Mouse (Mus musculus) kidney, postnatal 0 days (tissue): ENCODE measurements at regions not wholly inside any gene's neighbourhood (a gene's known extent, or its start where the extent isn't known, plus 50 kb on each side); places are given as distances from the start of the nearest gene placed in this dataset.

Source experiments
- ATAC-seq: fragments of 200-750 bp; cut with Nextera tagmentation; replicated peaks from 2 replicates; pipeline ENCODE4 v1.8.0; 2017; ENCODE audit warnings: low read depth, moderate number of reproducible peaks, moderate TSS enrichment, moderate library complexity; ENCODE audit not compliant: low FRiP score
- DNase-seq: peaks from one replicate; pipeline ENCODE4 v3.0.0-alpha.2; 2016; ENCODE audit warnings: low spot score
- H3K27ac ChIP-seq: fragments of 300-500 bp; sonication (generic); 2 replicates; pipeline ENCODE4 v1.5.1; 2014; ENCODE audit warnings: mild to moderate bottlenecking
- H3K27me3 ChIP-seq: fragments of 300-500 bp; sonication (generic); 2 replicates; pipeline ENCODE4 v1.6.1; 2014; ENCODE audit warnings: low read length, mixed read lengths; ENCODE audit not compliant: insufficient read depth
- H3K36me3 ChIP-seq: fragments of 300-500 bp; sonication (generic); 2 replicates; pipeline ENCODE4 v1.6.1; 2014; ENCODE audit warnings: low read length, mixed read lengths; ENCODE audit not compliant: insufficient read depth
- H3K4me1 ChIP-seq: fragments of 300-500 bp; sonication (generic); replicated peaks from 2 replicates; pipeline ENCODE4 v1.6.1; 2014; ENCODE audit warnings: antibody characterized with exemption, low read length, mixed read lengths; ENCODE audit not compliant: insufficient read depth
- H3K4me2 ChIP-seq: fragments of 300-500 bp; sonication (generic); 2 replicates; pipeline ENCODE4 v1.6.1; 2014; ENCODE audit warnings: mild to moderate bottlenecking, low read length, moderate library complexity, mixed read lengths
- H3K4me3 ChIP-seq: fragments of 300-500 bp; sonication (generic); replicated peaks from 2 replicates; pipeline ENCODE4 v1.5.1; 2014; ENCODE audit warnings: low read depth, low read length
- H3K9ac ChIP-seq: fragments of 300-500 bp; sonication (generic); 2 replicates; pipeline ENCODE4 v1.6.1; 2014; ENCODE audit warnings: low read depth, low read length
- H3K9me3 ChIP-seq: fragments of 300-500 bp; sonication (generic); replicated peaks from 2 replicates; pipeline ENCODE4 v1.6.1; 2016; ENCODE audit warnings: low read length, inconsistent platforms, mixed read lengths
- CTCF ChIP-seq: IDR thresholded peaks from 2 replicates; pipeline ENCODE4 v1.5.1; 2016; ENCODE audit warnings: antibody characterized with exemption, low read depth, mild to moderate bottlenecking, moderate library complexity
- WGBS: fragments of 180-500 bp; shearing (Covaris S2); extraction: QIAGEN DNeasy Blood & Tissue Kit; methylation state at CpG from one replicate; pipeline ENCODE4 v1.1.7; 2014; 5-methylcytosine and 5-hydroxymethylcytosine counted together

DNA sequence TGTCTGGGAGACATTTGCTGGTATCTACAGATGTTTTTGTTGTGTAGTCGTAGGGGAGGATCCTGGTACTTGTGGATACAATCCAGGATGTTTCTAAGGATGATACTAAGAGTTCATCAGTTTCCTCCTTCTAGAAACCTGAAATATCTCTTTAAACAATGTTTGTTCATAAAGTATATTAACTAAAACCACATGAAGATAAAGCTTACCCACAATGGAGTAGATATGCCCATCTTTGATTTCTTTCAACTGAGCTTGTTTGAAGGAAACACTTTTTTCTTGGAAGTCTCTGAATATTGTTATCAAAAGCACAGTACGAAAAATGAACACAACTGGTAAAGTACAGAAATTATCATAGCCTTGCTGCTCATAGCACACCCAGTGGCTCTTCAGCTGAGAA, 89.6 kb upstream of the Bmp2 start:
- Histone ChIP-seq H3K9me3 (no peaks in the 10 kb centered on the region), H3K4me3 (no peak overlapping the region), H3K36me3 (no peaks in the 10 kb centered on the region), H3K9ac (no peak overlapping the region), H3K4me1 (no peaks in the 10 kb centered on the region), H3K4me2 (no peak overlapping the region), H3K27me3 (no peaks in the 10 kb centered on the region), H3K27ac (no peak overlapping the region)
- TF ChIP-seq CTCF: no peak
- WGBS: 86% methylated on average over 2 of the region's 2 CpGs
- no peak for ATAC-seq
- no peak for DNase-seq

DNA sequence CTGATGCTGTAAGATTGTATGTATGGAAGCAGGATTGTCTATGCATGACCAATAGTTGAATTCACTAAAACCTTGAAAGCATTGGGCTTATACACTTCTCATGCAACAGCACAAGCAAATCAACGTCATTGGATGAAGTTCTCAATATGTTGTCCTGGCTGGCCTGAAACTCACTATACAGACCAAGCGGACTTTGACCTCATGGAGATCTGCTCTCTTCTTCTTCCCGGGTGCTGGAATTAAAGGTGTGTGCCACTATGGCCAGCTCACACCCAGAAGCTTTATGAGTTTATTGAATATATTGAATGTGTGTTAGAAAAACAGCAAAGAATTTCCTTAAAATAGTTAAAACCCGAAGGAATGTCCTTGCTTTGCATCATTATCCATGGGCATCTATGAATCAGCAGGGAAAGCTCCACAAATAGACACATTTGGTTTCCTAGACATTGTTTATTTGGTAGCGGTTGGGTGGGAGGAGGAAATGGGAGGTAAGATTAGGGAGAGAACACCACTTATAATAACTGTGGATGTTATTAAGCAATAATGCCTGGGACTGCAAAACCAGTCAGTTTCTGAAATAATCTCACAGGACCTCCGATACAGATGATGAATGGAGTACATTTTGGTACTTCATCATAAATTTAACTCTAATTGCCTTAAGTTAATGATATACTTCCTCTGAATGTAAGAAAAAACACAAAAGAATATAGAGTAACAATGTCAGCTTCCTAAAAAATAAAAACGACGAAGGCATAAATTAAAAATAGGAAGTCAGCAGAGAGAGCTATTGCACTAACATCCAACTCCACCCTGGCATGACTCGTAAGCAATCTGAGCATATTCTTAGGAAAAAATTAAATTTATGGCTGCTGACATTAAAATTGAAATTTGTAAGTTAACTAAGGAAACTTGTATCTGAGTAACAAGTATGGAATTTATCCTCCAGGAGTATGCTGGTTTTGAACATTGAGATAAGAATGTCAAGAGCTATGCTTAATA, 84.5 kb upstream of the Bmp2 start:
- H3K27ac ChIP-seq: no peak overlapping the region
- no peak overlapping the region for H3K4me3 ChIP-seq
- TF ChIP-seq CTCF: no peak
- 67% methylated on average over 9 of the region's 9 CpGs for WGBS
- no peak overlapping the region for H3K9ac ChIP-seq
- H3K36me3 ChIP-seq: no peaks in the 10 kb centered on the region
- DNase-seq (peak; percentile 27), ATAC-seq (no peak)
- H3K9me3 ChIP-seq: no peaks in the 10 kb centered on the region
- no peak overlapping the region for H3K4me2 ChIP-seq
- no peaks in the 10 kb centered on the region for H3K4me1 ChIP-seq
- H3K27me3 ChIP-seq: no peaks in the 10 kb centered on the region

DNA sequence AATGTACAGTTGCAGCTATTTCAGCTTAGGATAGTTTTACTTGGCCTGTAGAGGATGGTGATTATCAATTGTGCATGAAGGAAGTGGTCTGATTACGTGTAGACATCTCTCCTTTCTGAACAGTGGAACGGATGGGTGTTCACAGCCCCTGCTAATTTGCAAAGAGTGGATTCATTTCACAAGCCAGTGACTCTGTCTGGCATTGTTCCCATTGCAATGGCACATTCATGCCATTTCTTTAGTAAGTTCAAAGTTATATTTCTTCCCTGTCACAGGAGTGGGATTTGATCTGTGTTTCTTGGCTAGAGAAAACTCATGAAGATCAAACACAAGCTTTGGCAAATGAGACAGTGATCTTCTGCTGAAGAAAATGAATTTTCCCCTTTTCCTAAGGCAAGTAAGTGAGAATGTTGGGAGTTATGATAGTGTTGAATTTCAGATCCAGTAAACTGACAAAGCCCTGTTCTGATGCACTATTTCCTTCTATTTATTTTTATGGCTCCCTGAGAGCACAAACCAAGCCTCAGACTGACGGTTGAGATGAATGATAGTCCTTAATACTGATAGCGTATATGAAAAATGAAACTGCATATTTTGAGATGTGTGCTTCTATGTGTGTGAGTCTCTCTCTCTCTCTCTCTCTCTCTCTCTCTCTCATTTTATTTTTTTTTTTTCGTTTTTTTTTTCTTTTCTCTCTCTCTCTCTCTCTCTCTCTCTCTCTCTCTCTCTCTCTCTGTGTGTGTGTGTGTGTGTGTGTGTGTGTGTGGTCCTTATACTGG, 78.8 kb upstream of the Bmp2 start:
- TF ChIP-seq CTCF: no peak
- no peaks in the 10 kb centered on the region for H3K4me1 ChIP-seq
- H3K27ac ChIP-seq: no peak overlapping the region
- peak; percentile 10 for DNase-seq
- H3K4me3 ChIP-seq: no peak overlapping the region
- WGBS: 41% methylated on average over 5 of the region's 5 CpGs
- no peak overlapping the region for H3K9ac ChIP-seq
- H3K27me3 ChIP-seq: no peaks in the 10 kb centered on the region
- no peaks in the 10 kb centered on the region for H3K36me3 ChIP-seq
- ATAC-seq: no peak
- no peak overlapping the region for H3K4me2 ChIP-seq
- H3K9me3 ChIP-seq: no peaks in the 10 kb centered on the region

DNA sequence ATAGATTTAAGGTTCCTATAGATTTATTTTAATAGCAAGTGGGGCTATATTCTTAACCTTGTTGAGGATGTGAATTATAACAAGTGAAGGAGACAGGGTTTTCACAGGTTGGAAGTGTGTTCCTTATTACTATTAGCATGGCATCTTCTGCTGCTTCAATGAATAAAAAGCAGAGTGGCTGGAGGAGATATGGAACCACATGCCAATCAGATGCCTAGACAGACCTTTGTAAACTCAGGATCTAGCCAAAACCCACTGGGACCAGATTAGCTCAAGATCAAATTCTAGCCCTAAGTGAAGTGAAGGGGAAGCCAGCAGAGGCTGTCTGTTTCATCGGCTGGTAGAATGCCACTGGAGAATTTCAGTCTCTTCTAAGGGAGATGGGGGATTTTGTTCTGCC, 77.8 kb upstream of the Bmp2 start:
- no peak overlapping the region for H3K4me3 ChIP-seq
- ATAC-seq (no peak), DNase-seq (no peak)
- H3K27me3 ChIP-seq: no peaks in the 10 kb centered on the region
- H3K9ac ChIP-seq: no peak overlapping the region
- WGBS: 90% methylated on average over 1 of the region's 1 CpGs
- H3K36me3 ChIP-seq: no peaks in the 10 kb centered on the region
- no peaks in the 10 kb centered on the region for H3K9me3 ChIP-seq
- no peak for TF ChIP-seq CTCF
- H3K27ac ChIP-seq: no peak overlapping the region
- H3K4me2 ChIP-seq: no peak overlapping the region
- H3K4me1 ChIP-seq: no peaks in the 10 kb centered on the region

DNA sequence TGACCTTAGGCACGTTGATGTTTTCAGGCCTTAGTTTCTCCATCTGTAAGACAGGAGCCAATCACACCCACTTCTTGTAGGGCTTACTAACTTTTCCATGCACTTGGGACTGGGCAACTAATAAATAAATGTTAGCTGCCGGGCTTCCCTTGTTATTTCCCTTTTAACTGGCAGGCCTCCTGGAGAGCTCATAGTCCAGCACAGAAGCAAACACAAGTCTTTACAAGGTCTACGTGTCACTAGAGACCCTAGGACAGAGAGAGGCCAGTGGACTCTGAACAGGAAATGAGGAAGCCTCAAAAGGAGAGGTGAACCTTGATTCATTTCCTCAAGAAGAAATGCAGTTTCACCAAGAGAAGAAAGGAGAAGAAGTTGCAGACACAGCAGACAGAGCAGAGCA, 71.1 kb upstream of the Bmp2 start:
- Histone ChIP-seq H3K27me3 (no peaks in the 10 kb centered on the region; the same call in 1 of the 2 replicates), H3K9me3 (no peaks in the 10 kb centered on the region), H3K4me2 (no peak overlapping the region), H3K4me1 (no peaks in the 10 kb centered on the region), H3K27ac (no peak overlapping the region), H3K36me3 (no peaks in the 10 kb centered on the region), H3K9ac (no peak overlapping the region), H3K4me3 (no peak overlapping the region)
- ATAC-seq (no peak), DNase-seq (no peak)
- no peak for TF ChIP-seq CTCF
- 71% methylated on average over 3 of the region's 3 CpGs for WGBS

DNA sequence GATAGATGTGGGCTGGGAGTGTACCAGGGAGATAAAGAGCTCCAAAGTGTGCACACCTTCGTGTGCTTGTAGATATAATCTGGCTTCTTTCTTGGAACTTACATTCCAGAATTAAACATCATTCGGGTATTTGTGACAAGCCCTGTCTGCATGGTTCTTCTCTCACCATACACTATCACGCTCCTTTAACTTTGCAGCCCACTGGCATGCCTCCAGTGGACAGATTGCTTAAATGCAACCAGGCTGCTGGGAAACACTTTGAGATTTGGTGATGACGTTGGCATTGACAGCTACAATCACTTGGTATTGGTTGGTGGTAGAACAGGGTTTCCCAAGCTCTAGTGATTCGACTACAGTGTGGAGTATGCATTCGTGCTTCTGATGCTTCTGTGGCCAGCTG, 70.7 kb upstream of the Bmp2 start:
- Histone ChIP-seq H3K9ac (no peak overlapping the region), H3K4me2 (no peak overlapping the region), H3K27me3 (no peaks in the 10 kb centered on the region; the same call in 1 of the 2 replicates), H3K9me3 (no peaks in the 10 kb centered on the region), H3K4me1 (no peaks in the 10 kb centered on the region), H3K27ac (no peak overlapping the region), H3K4me3 (no peak overlapping the region), H3K36me3 (no peaks in the 10 kb centered on the region)
- no peak for ATAC-seq
- no peak for TF ChIP-seq CTCF
- no peak for DNase-seq
- WGBS: 81% methylated on average over 6 of the region's 6 CpGs
